In genomic region chr16:49016620-49017332, GRCm38 (mm10) we compare ENCODE assay signal across 13 mouse cellular contexts. TPM values are rescaled to one million over a fixed set of nuclear protein-coding genes. Genes with fewer than 3 reads are reported as not detected.
DNase-seq lines count a peak whose midpoint lies in the region; ATAC-seq lines count a peak whose summit lies in the region.
"Had no signal": no experiment of that assay in that cellular context is flagged by ENCODE, and none has a peak within 500 bp of the region (broad histone marks: within the 10 kb centered on the region; RNA-seq: fewer than 3 reads in every experiment).

No protein-coding gene starts in this region.

- WGBS in kidney, embryonic 16.5 days, result 78% methylated on average over 5 of the region's 5 CpGs
- 82% methylated on average over 5 of the region's 5 CpGs for WGBS in embryonic facial prominence, embryonic 14.5 days

- H3K9ac ChIP-seq in kidney, embryonic 16.5 days (replicated peaks; ENCODE audit: low read length), result no peak overlapping the region
- no peak overlapping the region for H3K9ac ChIP-seq in embryonic facial prominence, embryonic 14.5 days (ENCODE audit: low read depth, low read length)
- H3K9ac ChIP-seq: embryonic facial prominence, embryonic 13.5 days; heart, embryonic 13.5 days had no signal

- ATAC-seq in kidney, embryonic 16.5 days (ENCODE audit: low FRiP score, low TSS enrichment), result no peak
- no peak for ATAC-seq in embryonic facial prominence, embryonic 14.5 days (ENCODE audit: low read depth)

- H3K27ac ChIP-seq in kidney, embryonic 16.5 days (ENCODE audit: low read length), result no peak overlapping the region
- no peak overlapping the region for H3K27ac ChIP-seq in embryonic facial prominence, embryonic 14.5 days (replicated peaks; ENCODE audit: low read depth, low read length)
- H3K27ac ChIP-seq: embryonic facial prominence, embryonic 13.5 days; heart, embryonic 13.5 days had no signal

- DNase-seq in kidney, postnatal 14 days, result peak; percentile 3
- DNase-seq in 3T3-L1 (ENCODE audit: low read depth, low spot score), result peak; percentile 62
- peak; percentile 68 for DNase-seq in 416B (ENCODE audit: low read depth)
- DNase-seq in embryonic facial prominence, embryonic 14.5 days (ENCODE audit: low spot score), result peak; percentile 53
- DNase-seq in adrenal gland, postnatal 10 days, result no peak
- no peak for DNase-seq in urinary bladder, adult 18-20 months (ENCODE audit: low spot score in 2 of 2)
- no peak for DNase-seq in urinary bladder, adult 2 months (ENCODE audit: low spot score)
- DNase-seq: adrenal gland, postnatal 36 days; layer of hippocampus, adult 9-11 months had no signal

- H3K36me3 ChIP-seq in kidney, embryonic 16.5 days (ENCODE audit: insufficient read depth, low read length), result peaks cover 14% of the 10 kb centered on the region
- peaks cover 38% of the 10 kb centered on the region for H3K36me3 ChIP-seq in embryonic facial prominence, embryonic 14.5 days (ENCODE audit: control insufficient read depth, insufficient read depth, low read length)

- H3K4me3 ChIP-seq in kidney, embryonic 16.5 days (ENCODE audit: low read length), result no peak overlapping the region
- no peak overlapping the region for H3K4me3 ChIP-seq in embryonic facial prominence, embryonic 14.5 days (ENCODE audit: low read depth, low read length)
- H3K4me3 ChIP-seq: embryonic facial prominence, embryonic 13.5 days; heart, embryonic 13.5 days had no signal

- H3K9me3 ChIP-seq in kidney, embryonic 16.5 days (ENCODE audit: low read length), result no peaks in the 10 kb centered on the region
- H3K9me3 ChIP-seq in embryonic facial prominence, embryonic 14.5 days (ENCODE audit: control insufficient read depth, low read length), result no peaks in the 10 kb centered on the region
- H3K9me3 ChIP-seq: embryonic facial prominence, embryonic 13.5 days; heart, embryonic 13.5 days had no signal

- H3K4me2 ChIP-seq in kidney, embryonic 16.5 days (replicated peaks; ENCODE audit: low read depth, low read length), result no peak overlapping the region
- H3K4me2 ChIP-seq in embryonic facial prominence, embryonic 14.5 days (ENCODE audit: low read depth, low read length), result no peak overlapping the region
- H3K4me2 ChIP-seq: embryonic facial prominence, embryonic 13.5 days; heart, embryonic 13.5 days had no signal

- no peaks in the 10 kb centered on the region for H3K27me3 ChIP-seq in kidney, embryonic 16.5 days (ENCODE audit: insufficient read depth, low read length)
- H3K27me3 ChIP-seq in embryonic facial prominence, embryonic 14.5 days (replicated peaks; ENCODE audit: control insufficient read depth, insufficient read depth, low read length), result no peaks in the 10 kb centered on the region
- H3K27me3 ChIP-seq: embryonic facial prominence, embryonic 13.5 days; heart, embryonic 13.5 days had no signal

- H3K4me1 ChIP-seq in kidney, embryonic 16.5 days (ENCODE audit: insufficient read depth, low read length), result no peaks in the 10 kb centered on the region
- no peaks in the 10 kb centered on the region for H3K4me1 ChIP-seq in embryonic facial prominence, embryonic 14.5 days (ENCODE audit: control insufficient read depth, insufficient read depth, low read length)
- H3K4me1 ChIP-seq: embryonic facial prominence, embryonic 13.5 days; heart, embryonic 13.5 days had no signal

RNA-seq across cellular contexts. Expression of gene Cip2a, which starts 22.8 kb away (rescaled TPM):
- polyA plus RNA-seq in kidney, embryonic 16.5 days (2015; fragmentation: Nextera tagmentation; extraction: Ambion mirVana), result 24.7 and 28.2 TPM in 2 replicates
- polyA plus RNA-seq in embryonic facial prominence, embryonic 14.5 days (2014; fragmentation: Nextera tagmentation; extraction: Ambion mirVana), result 24.4 and 25.5 TPM in 2 replicates
- 1 to 10 TPM; 7.4 to 7.7 TPM for total RNA-seq in adrenal gland, postnatal 10 days (2021)
- 2.7 TPM in 2 replicates for polyA plus RNA-seq in urinary bladder, adult 2 months (2012; rRNA removed)

RNA-seq across cellular contexts. Expression of gene Dzip3, which starts 22.8 kb away (rescaled TPM):
- 25.0 and 28.2 TPM in 2 replicates for polyA plus RNA-seq in kidney, embryonic 16.5 days (2015; fragmentation: Nextera tagmentation; extraction: Ambion mirVana)
- polyA plus RNA-seq in embryonic facial prominence, embryonic 14.5 days (2014; fragmentation: Nextera tagmentation; extraction: Ambion mirVana), result 33.3 and 40.9 TPM in 2 replicates
- total RNA-seq in adrenal gland, postnatal 10 days (2021), result 10 to 100 TPM; 14.5 to 19.1 TPM
- 9.7 and 10.4 TPM in 2 replicates for polyA plus RNA-seq in urinary bladder, adult 2 months (2012; rRNA removed)

RNA-seq across cellular contexts. Expression of gene Myh15, which starts 40.5 kb away (rescaled TPM):
- not detected in 2 replicates for polyA plus RNA-seq in kidney, embryonic 16.5 days (2015; fragmentation: Nextera tagmentation; extraction: Ambion mirVana)
- polyA plus RNA-seq in embryonic facial prominence, embryonic 14.5 days (2014; fragmentation: Nextera tagmentation; extraction: Ambion mirVana), result 0.03 and 0.07 TPM in 2 replicates
- not detected for total RNA-seq in adrenal gland, postnatal 10 days (2021)
- polyA plus RNA-seq in urinary bladder, adult 2 months (2012; rRNA removed), result 0.04 and 0.07 TPM in 2 replicates
- total RNA-seq: adrenal gland, postnatal 36 days had no signal
- polyA plus RNA-seq: embryonic facial prominence, embryonic 13.5 days; lung, embryonic 16.5 days had no signal

Comparison
In these comparisons a context has a peak if more than half of its experiments do, and no peak if none do; other contexts are left out.
1. DNase-seq: peak in kidney, postnatal 14 days (single experiment), 3T3-L1 (single experiment), 416B (single experiment) and embryonic facial prominence, embryonic 14.5 days (single experiment); none in adrenal gland, postnatal 10 days (single experiment), urinary bladder, adult 18-20 months (0 of 2) and urinary bladder, adult 2 months (single experiment).